Mouse (Mus musculus) limb, embryonic 14.5 days (tissue): ENCODE measurements at regions not wholly inside any gene's neighbourhood (a gene's known extent, or its start where the extent isn't known, plus 50 kb on each side); places are given as distances from the start of the nearest gene placed in this dataset.

Experiments used
- ATAC-seq: fragments of 200-750 bp; cut with Nextera tagmentation; 2 replicates; pipeline ENCODE4 v1.8.0; 2017; ENCODE audit warnings: low read depth, moderate number of reproducible peaks, moderate TSS enrichment; ENCODE audit not compliant: low FRiP score
- DNase-seq: peaks from one replicate; pipeline ENCODE4 v3.0.0-alpha.2; 2015; ENCODE audit warnings: low spot score
- H3K27ac ChIP-seq: fragments of 300-500 bp; sonication (generic); replicated peaks from 2 replicates; pipeline ENCODE4 v1.5.1; 2014; ENCODE audit warnings: low read depth, mild to moderate bottlenecking, low read length, moderate library complexity, mixed read lengths
- H3K27me3 ChIP-seq: fragments of 300-500 bp; sonication (generic); 2 replicates; pipeline ENCODE4 v1.6.1; 2014; ENCODE audit warnings: low read length, mixed read lengths; ENCODE audit not compliant: control insufficient read depth, insufficient read depth
- H3K36me3 ChIP-seq: fragments of 300-500 bp; sonication (generic); 2 replicates; pipeline ENCODE4 v1.6.1; 2014; ENCODE audit warnings: mild to moderate bottlenecking, low read length, moderate library complexity, mixed read lengths; ENCODE audit not compliant: control insufficient read depth, insufficient read depth
- H3K4me1 ChIP-seq: fragments of 300-500 bp; sonication (generic); 2 replicates; pipeline ENCODE4 v1.6.1; 2014; ENCODE audit warnings: antibody characterized with exemption, low read length, mixed read lengths; ENCODE audit not compliant: control insufficient read depth, insufficient read depth
- H3K4me2 ChIP-seq: fragments of 300-500 bp; sonication (generic); replicated peaks from 2 replicates; pipeline ENCODE4 v1.6.1; 2014; ENCODE audit warnings: low read depth, mild to moderate bottlenecking, low read length, moderate library complexity; ENCODE audit not compliant: severe bottlenecking
- H3K4me3 ChIP-seq: fragments of 300-500 bp; sonication (generic); replicated peaks from 2 replicates; pipeline ENCODE4 v1.5.1; 2014; ENCODE audit warnings: low read length
- H3K9ac ChIP-seq: fragments of 300-500 bp; sonication (generic); 2 replicates; pipeline ENCODE4 v1.6.1; 2014; ENCODE audit warnings: mild to moderate bottlenecking, low read depth, low read length, moderate library complexity; ENCODE audit not compliant: severe bottlenecking
- H3K9me3 ChIP-seq: fragments of 300-500 bp; sonication (generic); 2 replicates; pipeline ENCODE4 v1.6.1; 2016; ENCODE audit warnings: low read length; ENCODE audit not compliant: control insufficient read depth
- POLR2A ChIP-seq: fragments of 200-500 bp; IDR thresholded peaks from 2 replicates; pipeline ENCODE4 v1.8.0; 2012; ENCODE audit warnings: inconsistent platforms, mild to moderate bottlenecking, moderate library complexity, borderline replicate concordance; ENCODE audit not compliant: insufficient read depth, insufficient read length; ENCODE audit errors: extremely low read depth
- WGBS: fragments of 180-500 bp; shearing (Covaris S2); extraction: QIAGEN DNeasy Blood & Tissue Kit; methylation state at CpG from one replicate; pipeline ENCODE4 v1.1.7; 2014; 5-methylcytosine and 5-hydroxymethylcytosine counted together

GRCm38 (mm10) chr1:194308648-194309047 is 309.4 kb upstream of the Plxna2 start:
- no peak overlapping the region for H3K4me2 ChIP-seq
- H3K27me3 ChIP-seq, result no peaks in the 10 kb centered on the region
- no peak for TF ChIP-seq POLR2A
- WGBS, result 83% methylated on average over 3 of the region's 3 CpGs
- peaks cover 4% of the 10 kb centered on the region; the same call in 1 of the 2 replicates for H3K4me1 ChIP-seq
- DNase-seq (no peak), ATAC-seq (no peak)
- H3K27ac ChIP-seq, result no peak overlapping the region
- H3K9ac ChIP-seq, result no peak overlapping the region
- H3K36me3 ChIP-seq, result no peaks in the 10 kb centered on the region
- no peaks in the 10 kb centered on the region for H3K9me3 ChIP-seq
- no peak overlapping the region for H3K4me3 ChIP-seq

GRCm38 (mm10) chr1:194303951-194304350 is 314.1 kb upstream of the Plxna2 start:
- H3K4me1 ChIP-seq, result no peaks in the 10 kb centered on the region
- no peaks in the 10 kb centered on the region for H3K27me3 ChIP-seq
- no peak overlapping the region for H3K4me2 ChIP-seq
- WGBS, result 70% methylated on average over 1 of the region's 1 CpGs
- no peak overlapping the region for H3K27ac ChIP-seq
- no peak for ATAC-seq
- no peak for DNase-seq
- no peak overlapping the region for H3K9ac ChIP-seq
- H3K4me3 ChIP-seq, result no peak overlapping the region
- H3K36me3 ChIP-seq, result no peaks in the 10 kb centered on the region
- no peak for TF ChIP-seq POLR2A
- H3K9me3 ChIP-seq, result no peaks in the 10 kb centered on the region

DNA sequence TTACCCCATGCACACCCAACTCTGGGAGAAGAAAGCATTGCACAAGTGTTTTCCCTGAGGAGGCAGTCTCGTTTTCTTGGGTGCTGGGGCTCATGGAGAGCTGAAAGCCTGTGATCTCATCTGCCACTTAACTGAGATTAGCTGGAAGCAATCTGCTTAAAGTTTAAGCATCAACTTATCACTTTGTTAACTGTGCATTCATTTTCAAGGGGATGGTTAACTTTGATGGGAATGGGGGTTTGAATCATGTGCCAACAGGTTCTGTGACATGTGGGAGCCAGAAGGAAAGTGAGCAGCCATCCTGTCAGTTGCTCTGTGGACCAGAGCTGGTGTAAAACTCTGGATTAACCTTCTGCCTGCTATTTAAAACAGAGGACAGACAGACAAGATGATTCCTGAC is 315.2 kb upstream of the Plxna2 start:
- no peaks in the 10 kb centered on the region for H3K27me3 ChIP-seq
- WGBS, result 13% methylated on average over 1 of the region's 1 CpGs
- no peaks in the 10 kb centered on the region for H3K36me3 ChIP-seq
- ATAC-seq, result no peak
- no peak overlapping the region for H3K4me3 ChIP-seq
- DNase-seq, result no peak
- TF ChIP-seq POLR2A, result no peak
- no peaks in the 10 kb centered on the region for H3K4me1 ChIP-seq
- H3K9me3 ChIP-seq, result no peaks in the 10 kb centered on the region
- H3K9ac ChIP-seq, result no peak overlapping the region
- no peak overlapping the region for H3K27ac ChIP-seq
- H3K4me2 ChIP-seq, result no peak overlapping the region

DNA sequence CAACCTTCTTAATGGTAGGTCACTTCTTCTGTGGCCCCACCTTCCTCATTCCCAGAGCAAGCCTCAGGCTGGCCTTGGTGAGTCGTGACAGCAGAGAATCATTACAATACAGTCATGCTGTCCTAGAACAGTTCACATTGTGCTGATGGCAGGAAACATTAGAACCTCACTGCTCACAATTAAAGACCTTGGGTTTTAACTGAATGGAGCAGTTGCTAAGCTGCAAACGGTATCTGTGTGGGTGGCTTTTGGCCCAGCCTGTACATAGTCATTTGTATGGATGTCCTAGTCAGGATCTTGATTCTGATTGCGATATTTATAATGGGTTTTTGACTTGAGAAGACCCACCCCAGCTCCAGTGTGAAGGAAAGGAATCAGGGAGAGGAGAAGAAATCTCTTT is 336.1 kb upstream of the Plxna2 start:
- WGBS, result 70% methylated on average over 3 of the region's 3 CpGs
- TF ChIP-seq POLR2A, result no peak
- Histone ChIP-seq H3K27ac (no peak overlapping the region), H3K4me1 (no peaks in the 10 kb centered on the region), H3K27me3 (no peaks in the 10 kb centered on the region), H3K4me3 (no peak overlapping the region), H3K4me2 (no peak overlapping the region), H3K9ac (no peak overlapping the region), H3K9me3 (no peaks in the 10 kb centered on the region), H3K36me3 (no peaks in the 10 kb centered on the region)
- ATAC-seq (no peak), DNase-seq (no peak)

GRCm38 (mm10) chr1:194268028-194268427 is 350.0 kb upstream of the Plxna2 start:
- H3K9ac ChIP-seq, result no peak overlapping the region
- no peak for TF ChIP-seq POLR2A
- no peaks in the 10 kb centered on the region for H3K9me3 ChIP-seq
- H3K4me2 ChIP-seq, result no peak overlapping the region
- no peaks in the 10 kb centered on the region for H3K27me3 ChIP-seq
- no peak overlapping the region for H3K4me3 ChIP-seq
- DNase-seq (no peak), ATAC-seq (no peak)
- H3K36me3 ChIP-seq, result no peaks in the 10 kb centered on the region
- no peak overlapping the region for H3K27ac ChIP-seq
- H3K4me1 ChIP-seq, result no peaks in the 10 kb centered on the region

DNA sequence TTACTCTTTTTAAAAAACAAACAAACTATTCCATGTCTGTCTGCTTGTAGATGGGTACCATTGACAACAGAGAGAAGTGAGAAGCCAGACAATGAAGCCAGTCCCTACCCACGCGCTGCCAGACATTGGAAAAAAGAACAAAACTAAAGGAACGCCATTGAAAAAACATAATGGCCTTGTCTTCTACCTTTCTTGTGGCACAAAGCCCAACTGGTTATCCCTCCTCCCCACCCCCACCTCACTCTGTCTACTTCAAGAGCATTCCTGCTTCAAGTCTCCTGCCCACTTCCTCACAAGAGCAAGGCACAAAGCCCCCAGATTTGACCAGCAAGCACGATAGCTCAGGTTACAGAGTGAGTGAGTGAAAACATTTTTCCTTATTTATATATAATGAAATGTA is 355.6 kb upstream of the Plxna2 start:
- no peak for DNase-seq
- Histone ChIP-seq H3K36me3 (no peaks in the 10 kb centered on the region), H3K27ac (no peak overlapping the region), H3K4me2 (no peak overlapping the region), H3K4me3 (no peak overlapping the region), H3K27me3 (no peaks in the 10 kb centered on the region), H3K4me1 (no peaks in the 10 kb centered on the region), H3K9me3 (no peaks in the 10 kb centered on the region), H3K9ac (no peak overlapping the region)
- no peak for TF ChIP-seq POLR2A
- WGBS, result 71% methylated on average over 4 of the region's 4 CpGs
- no peak for ATAC-seq
